Mouse (Mus musculus): ENCODE data around the gene Tmem247. TPM values are rescaled to one million over a fixed set of nuclear protein-coding genes. Genes with fewer than 3 reads are reported as not detected.

The Tmem247 gene
- polyA plus RNA-seq, 1 experiment = not detected

- H3K27ac ChIP-seq (ENCODE audit: insufficient read depth, low read length) = peak overlapping the region; percentile 7; the same call in 1 of the 2 replicates
- no peaks in the 10 kb centered on the region for H3K4me1 ChIP-seq (ENCODE audit: control insufficient read depth, insufficient read depth, low read length)
- TF ChIP-seq CTCF (IDR thresholded peaks at IDR 0.05; ENCODE audit: borderline replicate concordance, insufficient read depth, low read depth, low read length) = no peak
- TF ChIP-seq POLR2A (IDR thresholded peaks at IDR 0.05; ENCODE audit: borderline replicate concordance, insufficient read depth, low read length) = no peak
- H3K27me3 ChIP-seq (ENCODE audit: control insufficient read depth, insufficient read depth, low read length) = no peaks in the 10 kb centered on the region
- DNase-seq = peak; percentile 51 to 53
- WGBS = 1% methylated on average over 20 of the region's 20 CpGs
- H3K4me3 ChIP-seq (replicated peaks; ENCODE audit: insufficient read depth, low read depth, low read length) = peak overlapping the region; percentile 37
Observed at GRCm38 (mm10) chr17:86937497-86938155, 20.5 kb downstream of the Tmem247 start.

- H3K4me1 ChIP-seq (ENCODE audit: control insufficient read depth, insufficient read depth, low read length) = no peaks in the 10 kb centered on the region
- 64% methylated on average over 7 of the region's 7 CpGs for WGBS
- H3K27me3 ChIP-seq (ENCODE audit: control insufficient read depth, insufficient read depth, low read length) = no peaks in the 10 kb centered on the region
- TF ChIP-seq POLR2A (IDR thresholded peaks at IDR 0.05; ENCODE audit: borderline replicate concordance, insufficient read depth, low read length) (no peak), CTCF (IDR thresholded peaks at IDR 0.05; ENCODE audit: borderline replicate concordance, insufficient read depth, low read depth, low read length) (no peak)
- H3K27ac ChIP-seq (ENCODE audit: insufficient read depth, low read length) = no peak overlapping the region
- no peak for DNase-seq
- no peak overlapping the region for H3K4me3 ChIP-seq (replicated peaks; ENCODE audit: insufficient read depth, low read depth, low read length)
Observed at GRCm38 (mm10) chr17:86938683-86939082, 21.5 kb downstream of the Tmem247 start.

GRCm38 (mm10) chr17:86942112-86942511 is 25.0 kb downstream of the Tmem247 start:
- no peak for DNase-seq
- Histone ChIP-seq H3K27me3 (ENCODE audit: control insufficient read depth, insufficient read depth, low read length) (no peaks in the 10 kb centered on the region), H3K27ac (ENCODE audit: insufficient read depth, low read length) (no peak overlapping the region), H3K4me3 (replicated peaks; ENCODE audit: insufficient read depth, low read depth, low read length) (no peak overlapping the region), H3K4me1 (ENCODE audit: control insufficient read depth, insufficient read depth, low read length) (no peaks in the 10 kb centered on the region)
- WGBS = 79% methylated on average over 6 of the region's 6 CpGs
- TF ChIP-seq POLR2A (IDR thresholded peaks at IDR 0.05; ENCODE audit: borderline replicate concordance, insufficient read depth, low read length) (no peak), CTCF (IDR thresholded peaks at IDR 0.05; ENCODE audit: borderline replicate concordance, insufficient read depth, low read depth, low read length) (no peak)

- TF ChIP-seq POLR2A (IDR thresholded peaks at IDR 0.05; ENCODE audit: borderline replicate concordance, insufficient read depth, low read length) (no peak), CTCF (IDR thresholded peaks at IDR 0.05; ENCODE audit: borderline replicate concordance, insufficient read depth, low read depth, low read length) (no peak)
- Histone ChIP-seq H3K4me1 (ENCODE audit: control insufficient read depth, insufficient read depth, low read length) (no peaks in the 10 kb centered on the region), H3K27ac (ENCODE audit: insufficient read depth, low read length) (no peak overlapping the region), H3K27me3 (ENCODE audit: control insufficient read depth, insufficient read depth, low read length) (no peaks in the 10 kb centered on the region), H3K4me3 (replicated peaks; ENCODE audit: insufficient read depth, low read depth, low read length) (no peak overlapping the region)
- 93% methylated on average over 6 of the region's 6 CpGs for WGBS
- DNase-seq = no peak
Observed at GRCm38 (mm10) chr17:86943158-86943557, 26.0 kb downstream of the Tmem247 start.

GRCm38 (mm10) chr17:86946078-86946477 is 28.9 kb downstream of the Tmem247 start:
- 63% methylated on average over 4 of the region's 4 CpGs for WGBS
- TF ChIP-seq CTCF (IDR thresholded peaks at IDR 0.05; ENCODE audit: borderline replicate concordance, insufficient read depth, low read depth, low read length) (no peak), POLR2A (IDR thresholded peaks at IDR 0.05; ENCODE audit: borderline replicate concordance, insufficient read depth, low read length) (no peak)

GRCm38 (mm10) chr17:86947840-86948796 is 31.0 kb downstream of the Tmem247 start, which contains the start of gene Atp6v1e2:
Gene Atp6v1e2 (minus strand): TSS chr17:86947897.
- 19% methylated on average over 28 of the region's 28 CpGs for WGBS
- H3K4me3 ChIP-seq (replicated peaks; ENCODE audit: insufficient read depth, low read depth, low read length) = no peak within 1 kb of the TSS
- peak; percentile 27 to 40 for DNase-seq
- no peaks in the 10 kb centered on the region for H3K4me1 ChIP-seq (ENCODE audit: control insufficient read depth, insufficient read depth, low read length)
- H3K27me3 ChIP-seq (ENCODE audit: control insufficient read depth, insufficient read depth, low read length) = no peaks in the 10 kb centered on the region
- no peak for TF ChIP-seq CTCF (IDR thresholded peaks at IDR 0.05; ENCODE audit: borderline replicate concordance, insufficient read depth, low read depth, low read length)
- no peak within 1 kb of the TSS for H3K27ac ChIP-seq (ENCODE audit: insufficient read depth, low read length)

More at GRCm38 (mm10) chr17:86946078-86946477, 28.9 kb downstream of the Tmem247 start:
- Histone ChIP-seq H3K4me3 (replicated peaks; ENCODE audit: insufficient read depth, low read depth, low read length) (no peak overlapping the region), H3K4me1 (ENCODE audit: control insufficient read depth, insufficient read depth, low read length) (no peaks in the 10 kb centered on the region), H3K27ac (ENCODE audit: insufficient read depth, low read length) (no peak overlapping the region), H3K27me3 (ENCODE audit: control insufficient read depth, insufficient read depth, low read length) (no peaks in the 10 kb centered on the region)
- no peak for DNase-seq

- Histone ChIP-seq H3K4me3 (replicated peaks; ENCODE audit: insufficient read depth, low read depth, low read length) (no peak overlapping the region), H3K27ac (ENCODE audit: insufficient read depth, low read length) (no peak overlapping the region), H3K27me3 (ENCODE audit: control insufficient read depth, insufficient read depth, low read length) (no peaks in the 10 kb centered on the region), H3K4me1 (ENCODE audit: control insufficient read depth, insufficient read depth, low read length) (no peaks in the 10 kb centered on the region)
- WGBS = 34% methylated on average over 6 of the region's 6 CpGs
- peak in 1 of 2 experiments; percentile 16 for DNase-seq
- TF ChIP-seq POLR2A (IDR thresholded peaks at IDR 0.05; ENCODE audit: borderline replicate concordance, insufficient read depth, low read length) (no peak), CTCF (IDR thresholded peaks at IDR 0.05; ENCODE audit: borderline replicate concordance, insufficient read depth, low read depth, low read length) (no peak)
Observed at GRCm38 (mm10) chr17:86948801-86949200, 31.7 kb downstream of the Tmem247 start.

Data from cerebellum, adult 2 months (tissue).